Mouse (Mus musculus) neutrophil, adult 5-6 weeks (primary cell): ENCODE results near the gene Asnsd1. TPM values are rescaled to one million over a fixed set of nuclear protein-coding genes. Genes with fewer than 3 reads are reported as not detected.

Source experiments
- ATAC-seq: fragments of 151-379, 151-347 bp; 2 replicates; pipeline ENCODE4 v1.8.0; 2017; ENCODE audit warnings: mild to moderate bottlenecking, moderate TSS enrichment; ENCODE audit not compliant: insufficient number of reproducible peaks, poor library complexity, low FRiP score, severe bottlenecking; ENCODE audit errors: extremely low read depth
- total RNA-seq: library from RNA; stranded (forward); fragments of 200-1000 nt; gene quantifications from 2 replicates; pipeline ENCODE4 v1.2.3, GENCODE M21; 2017

Asnsd1 gene
- total RNA-seq, 1 experiment from 2014 or later = 82.7 TPM

DNA sequence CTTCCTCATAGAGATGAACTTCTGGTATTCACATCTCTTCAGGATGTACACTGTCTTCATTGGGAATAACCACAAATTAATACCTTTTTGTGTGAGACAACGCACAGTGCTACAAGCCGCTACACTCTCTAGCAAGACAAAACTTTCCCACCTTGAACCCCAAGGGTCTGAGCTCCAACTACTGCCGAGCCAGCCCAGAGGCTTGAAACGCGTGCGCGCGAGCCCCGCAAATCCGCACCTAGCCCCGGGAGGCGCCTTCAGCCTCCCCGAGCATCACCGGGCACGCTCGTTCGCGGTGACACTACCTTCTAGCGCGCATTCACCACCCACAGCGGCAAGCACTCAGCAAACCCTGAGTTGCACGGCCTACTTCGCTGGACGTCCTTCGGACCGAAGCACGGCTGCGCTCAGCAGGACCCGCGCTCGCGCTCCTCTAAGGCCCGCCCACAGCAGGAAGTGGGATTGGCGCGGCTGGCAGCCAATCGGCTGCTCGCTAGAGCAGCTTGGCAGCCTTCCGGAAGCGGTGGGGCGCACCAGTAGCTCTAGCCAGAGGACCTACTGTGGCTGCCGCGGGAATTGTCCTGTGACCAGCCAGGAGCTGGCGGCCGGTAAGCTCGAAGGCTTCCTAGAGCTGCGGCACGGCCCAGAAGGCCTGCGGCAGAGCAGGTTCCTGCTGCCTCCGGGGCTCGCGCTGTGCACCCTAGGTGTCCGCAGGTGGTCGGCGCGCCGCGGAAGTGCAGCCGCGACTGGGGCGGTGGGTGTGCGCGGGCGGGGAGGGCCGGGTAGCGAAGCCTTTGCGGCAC lies 55.8 kb downstream of the Asnsd1 start, which contains the start of the genes Pms1, Ormdl1 and Gm28778:
Gene Pms1 (minus strand): TSS at position 438 of the 803 bp plus-strand sequence.
Gene Ormdl1 (plus strand): TSS at position 515 of the 803 bp plus-strand sequence.
Gene Gm28778 (plus strand): TSS at position 531 of the 803 bp plus-strand sequence.
- peak; percentile 100 for ATAC-seq

Other genes with a start within 250 kb of the Asnsd1 start
- not detected in 2 replicates for gene 1700019A02Rik, start 165.1 kb downstream of the Asnsd1 start, total RNA-seq
- 11.6 and 16.1 TPM in 2 replicates for gene Pms1, start 55.7 kb downstream of the Asnsd1 start, total RNA-seq
- 27.5 and 27.9 TPM in 2 replicates for gene Ormdl1, start 55.7 kb downstream of the Asnsd1 start, total RNA-seq
- gene Gm28778, start 55.6 kb downstream of the Asnsd1 start, total RNA-seq = not detected in 2 replicates
- 17.2 and 21.6 TPM in 2 replicates for gene Osgepl1, start 39.1 kb downstream of the Asnsd1 start, total RNA-seq
- gene Asdurf, start 133 bp downstream of the Asnsd1 start, total RNA-seq = 90.8 and 105 TPM in 2 replicates
- gene Gm28551, start 85 bp downstream of the Asnsd1 start, total RNA-seq = 0.25 TPM in 1 of 2 replicates, not detected in the other